Mouse (Mus musculus): ENCODE data around the gene Lifr.

GRCm38 (mm10) chr15:7144542-7144941 lies 54.1 kb downstream of the Lifr start:
- TF ChIP-seq CTCF (IDR thresholded peaks at IDR 0.05; ENCODE audit: low read depth) = no peak
- TF ChIP-seq EP300 (IDR thresholded peaks at IDR 0.05; ENCODE audit: low read depth) = no peak
